Mouse (Mus musculus) urinary bladder, postnatal 36 days (tissue): Measurements from ENCODE around the gene Ackr4.

ENCODE experiments used
- DNase-seq, 2 experiments: peaks; one replicate each; pipeline ENCODE4 v3.0.0; 2022; ENCODE audit warnings: low spot score in 2 of 2, mixed read lengths in 1 of 2

The Ackr4 gene

DNA sequence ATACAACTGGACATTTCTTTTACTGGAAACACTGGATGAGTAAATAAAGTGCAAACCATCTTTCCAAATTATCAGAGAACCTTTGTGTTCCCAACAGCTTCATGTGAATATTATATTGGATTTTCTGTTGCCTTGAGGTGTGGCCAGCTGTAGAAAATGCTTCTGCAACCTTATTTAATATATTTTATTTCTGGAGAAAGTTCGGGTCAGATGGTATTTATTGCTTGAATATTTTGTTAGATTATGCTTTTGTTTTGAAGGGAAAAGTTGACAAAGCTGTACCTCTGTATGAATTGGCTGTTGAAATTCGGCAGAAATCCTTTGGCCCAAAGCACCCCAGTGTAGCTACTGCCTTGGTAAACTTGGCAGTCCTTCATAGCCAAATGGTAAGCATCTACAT lies 86.4 kb downstream of the Ackr4 start, which contains the start of gene Gm28305:
TSS of gene Gm28305 (plus strand) at position 301 of the 400 bp plus-strand sequence.
- DNase-seq: no peak

DNA sequence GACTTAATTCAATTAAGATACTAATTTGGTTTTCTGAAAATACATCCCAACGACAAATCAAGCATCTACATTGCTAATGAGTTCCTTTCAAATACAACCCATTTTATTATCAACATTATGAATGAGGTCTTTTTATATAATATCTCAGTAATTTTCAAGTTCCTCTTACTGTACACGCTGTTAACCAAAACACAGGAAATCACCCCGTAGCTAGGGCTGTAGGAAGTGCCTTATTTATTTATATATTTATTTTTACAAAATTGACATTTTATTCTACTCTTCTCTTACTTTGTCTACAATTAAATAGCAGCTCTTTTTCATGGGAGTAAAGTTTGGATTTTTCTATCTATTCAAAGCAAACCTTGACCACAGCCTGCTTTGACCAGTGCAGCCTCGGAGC lies 87.0 kb downstream of the Ackr4 start:
- no peak for DNase-seq

DNA sequence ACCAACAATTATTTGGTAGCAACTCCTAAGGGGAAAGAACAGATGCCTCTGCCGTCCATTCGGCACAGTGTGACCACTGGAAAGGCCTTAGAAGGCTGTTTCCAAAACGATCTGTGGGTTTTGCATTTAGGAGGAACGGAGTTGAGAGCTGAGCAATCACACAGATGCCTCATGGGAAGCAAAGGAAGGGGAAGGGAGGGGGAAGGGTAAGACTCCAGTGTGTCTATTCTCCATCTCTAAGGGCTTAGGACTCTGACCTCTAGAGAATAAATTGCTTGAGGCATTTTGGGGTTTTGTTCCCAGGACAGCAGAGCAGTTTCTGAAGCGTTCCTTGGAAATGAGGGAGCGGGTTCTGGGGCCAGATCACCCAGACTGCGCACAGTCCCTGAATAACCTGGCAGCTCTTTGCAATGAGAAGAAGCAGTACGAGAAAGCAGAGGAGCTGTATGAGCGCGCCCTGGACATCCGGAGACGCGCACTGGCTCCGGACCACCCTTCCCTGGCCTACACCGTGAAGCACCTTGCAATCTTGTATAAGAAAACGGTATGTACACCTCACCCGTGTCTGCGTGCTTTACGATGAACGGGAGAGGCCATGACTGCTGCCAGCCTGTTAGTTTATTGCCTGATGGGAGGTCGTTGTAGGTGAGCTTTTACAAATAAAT lies 87.6 kb downstream of the Ackr4 start:
- DNase-seq: no peak

DNA sequence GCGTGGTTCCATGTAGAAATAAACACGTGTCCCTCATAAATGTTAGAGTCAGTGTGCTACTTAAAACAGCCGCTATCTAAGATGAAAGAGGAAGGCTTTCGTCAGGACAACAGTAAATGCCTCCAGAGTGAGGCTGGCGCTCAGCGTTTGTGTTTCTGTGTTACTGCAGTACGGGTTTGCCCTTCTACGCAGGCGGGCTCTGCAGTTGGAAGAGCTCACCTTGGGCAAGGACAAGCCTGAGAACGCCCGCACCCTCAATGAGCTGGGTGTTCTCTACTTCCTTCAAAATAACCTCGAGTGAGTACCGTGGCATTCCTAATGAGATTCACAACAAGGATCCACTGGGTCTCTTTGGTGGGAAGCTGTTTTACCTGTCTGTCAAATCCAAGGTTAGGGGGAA lies 88.5 kb downstream of the Ackr4 start:
- DNase-seq: no peak

DNA sequence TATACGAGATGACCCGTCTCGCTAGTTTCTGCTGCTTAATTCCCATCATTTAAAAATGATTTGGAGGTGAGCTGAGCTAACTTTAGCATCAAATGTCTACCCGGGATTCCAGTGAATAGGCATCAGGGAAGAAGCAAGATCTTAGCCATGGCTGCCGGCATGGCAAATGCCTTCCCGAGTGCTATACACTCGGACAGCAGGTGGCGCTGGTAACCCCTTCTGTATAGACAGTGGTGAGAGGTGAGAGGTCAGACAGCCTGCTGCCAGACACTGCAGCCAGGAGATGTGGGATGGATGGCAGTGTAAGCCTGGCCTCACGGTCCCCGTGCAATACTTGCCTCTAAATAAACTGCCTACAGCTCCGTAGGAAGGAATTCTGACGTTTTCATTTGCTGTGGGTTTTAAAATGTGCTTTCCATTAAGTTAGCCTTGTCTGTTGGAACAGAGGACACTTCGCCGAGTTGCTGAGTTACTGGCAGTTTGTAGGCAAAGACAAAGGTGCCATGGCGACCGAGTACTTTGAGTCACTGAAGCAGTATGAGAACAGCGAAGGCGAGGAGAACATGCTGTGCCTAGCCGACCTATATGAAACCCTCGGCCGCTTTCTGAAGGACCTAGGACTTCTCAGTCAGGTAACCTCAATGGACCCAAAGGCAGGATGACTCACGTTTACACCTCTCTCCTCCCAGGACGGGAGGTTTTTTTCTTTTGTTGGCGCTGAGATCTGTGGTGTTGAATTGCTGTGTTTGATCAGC lies 91.3 kb downstream of the Ackr4 start:
- DNase-seq: peak; percentile 66 to 80

DNA sequence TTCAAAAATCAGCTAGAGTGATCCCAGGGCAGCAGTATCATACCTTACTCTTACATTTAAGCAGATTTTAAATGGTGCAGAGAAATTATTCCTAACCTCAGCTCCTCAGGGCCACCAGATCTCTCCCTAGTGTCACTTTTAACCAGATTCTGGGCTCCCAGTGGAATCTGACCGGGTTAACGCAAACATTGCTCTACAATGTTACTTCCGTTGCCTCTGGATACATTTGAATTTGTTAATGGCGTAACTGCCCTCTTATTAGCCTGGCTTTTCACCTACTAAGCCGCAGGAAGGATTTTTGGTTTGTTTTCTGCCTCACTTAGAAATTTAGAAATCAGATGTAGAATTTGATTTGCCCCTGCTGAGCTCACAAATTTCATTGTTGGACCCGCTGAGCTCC lies 92.0 kb downstream of the Ackr4 start:
- DNase-seq: no peak

DNA sequence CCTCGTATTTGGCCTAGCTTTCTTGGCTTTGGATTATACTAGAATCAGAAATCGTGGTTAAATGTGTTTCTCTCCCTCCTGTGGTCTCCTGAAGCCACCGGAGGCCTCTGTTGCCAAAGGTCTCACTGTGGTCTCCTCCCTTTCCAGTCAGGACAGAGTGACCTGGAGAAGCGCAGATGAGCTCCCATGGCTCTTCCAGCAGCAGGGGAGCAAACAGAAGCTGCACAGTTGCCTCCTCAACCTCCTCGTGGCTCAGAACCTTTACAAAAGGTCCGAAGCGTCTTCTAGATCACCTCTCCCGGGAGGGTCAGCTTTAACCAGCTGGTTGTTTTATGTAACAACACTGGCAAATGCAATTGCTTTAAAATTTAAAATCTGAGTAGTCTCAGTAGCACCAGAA lies 92.5 kb downstream of the Ackr4 start:
- DNase-seq: no peak
